Mouse (Mus musculus): ENCODE data around the gene Teddm2.
A peak's percentile ranks its signal among the peaks of the same experiment; 100 is the strongest.

Gene Teddm2

DNA sequence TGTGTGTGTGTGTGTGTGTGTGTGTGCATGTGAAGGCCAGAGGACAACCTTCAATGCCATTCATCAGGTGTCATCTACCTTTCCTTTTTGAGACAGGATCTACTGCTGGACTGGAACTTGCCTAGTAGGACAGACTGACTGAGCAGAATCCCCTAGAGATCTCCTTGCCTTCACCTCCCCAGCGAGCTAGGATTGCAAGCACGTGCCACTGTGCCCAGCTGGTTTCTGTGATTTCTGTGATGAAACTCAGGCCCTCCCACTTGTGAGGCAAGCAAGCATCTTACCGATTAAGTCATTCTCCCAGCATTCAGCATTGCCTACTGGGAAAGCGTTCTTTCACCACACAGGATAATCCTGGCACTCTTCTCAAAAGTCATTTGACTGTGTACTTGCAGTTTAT is 69.3 kb downstream of the Teddm2 start:
- DNase-seq (ENCODE audit: low read depth, low spot score): no peak

DNA sequence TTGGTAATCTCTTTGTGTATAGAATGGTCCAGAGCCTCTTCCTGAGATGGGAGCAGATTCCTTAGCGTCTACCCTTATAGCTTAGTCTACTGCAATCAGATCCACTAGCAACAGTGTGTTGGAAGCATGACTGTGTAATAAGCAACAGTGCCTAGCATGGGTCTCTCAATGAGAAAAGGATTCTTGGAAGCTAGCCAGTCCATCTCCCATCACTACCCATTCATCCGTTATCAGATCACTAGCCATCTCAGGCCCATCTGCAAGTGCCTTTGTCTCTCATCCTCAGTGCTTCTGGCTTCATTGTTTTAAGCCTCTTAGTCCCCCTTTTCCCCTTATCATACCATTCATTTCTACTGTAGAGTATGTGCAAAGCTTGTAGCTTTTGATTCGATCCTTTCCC is 79.8 kb downstream of the Teddm2 start:
- DNase-seq (ENCODE audit: low read depth, low spot score): no peak

DNA sequence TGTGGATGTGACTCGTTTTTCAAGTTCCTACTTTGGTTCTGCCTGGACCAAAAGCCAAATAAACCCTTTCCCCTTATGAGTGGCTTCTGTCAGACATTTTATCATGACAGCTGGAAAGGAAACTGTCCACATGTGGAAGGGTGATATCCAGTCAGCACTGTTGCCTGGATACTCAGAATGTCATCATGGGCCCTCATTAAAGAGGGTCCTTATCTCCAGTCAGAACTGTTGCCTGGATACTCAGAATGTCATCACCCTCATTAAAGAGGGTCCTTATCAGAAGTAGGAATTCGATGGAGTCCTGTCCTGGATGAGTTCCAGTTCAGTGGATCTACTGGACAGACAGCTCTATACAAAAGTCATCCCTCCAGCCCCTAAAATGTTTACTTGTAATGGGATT is 85.8 kb downstream of the Teddm2 start:
- DNase-seq (ENCODE audit: low read depth, low spot score): no peak

DNA sequence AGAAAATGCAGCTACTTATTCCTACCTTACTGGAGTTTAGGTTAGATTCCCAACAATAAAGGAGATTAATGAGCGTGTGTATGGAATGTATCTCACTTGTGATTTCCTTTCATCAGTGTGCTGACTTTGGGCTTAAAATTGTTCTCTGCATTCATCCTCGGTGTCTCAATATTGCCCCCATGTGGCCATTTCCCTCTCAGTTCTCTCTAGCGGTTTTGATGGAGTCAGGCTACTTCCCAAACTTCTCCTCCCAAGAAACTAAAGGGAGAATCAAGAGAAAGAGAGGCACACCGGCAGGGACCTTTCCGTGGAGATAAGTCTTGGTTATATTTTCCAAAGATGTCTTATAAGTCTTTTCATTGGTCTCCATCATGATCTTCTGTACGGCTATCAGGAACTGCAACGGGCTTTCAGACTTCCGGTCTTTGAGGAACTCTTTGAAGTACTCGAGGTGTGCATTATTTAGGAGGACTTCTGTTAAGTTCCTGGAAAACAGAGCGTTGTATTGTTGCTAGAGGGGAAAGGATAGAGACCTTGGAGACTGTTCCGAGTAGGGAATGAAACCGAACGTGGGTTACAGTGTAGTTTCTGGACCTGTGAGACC is 92.5 kb downstream of the Teddm2 start:
- DNase-seq (ENCODE audit: low read depth, low spot score): peak; percentile 2

DNA sequence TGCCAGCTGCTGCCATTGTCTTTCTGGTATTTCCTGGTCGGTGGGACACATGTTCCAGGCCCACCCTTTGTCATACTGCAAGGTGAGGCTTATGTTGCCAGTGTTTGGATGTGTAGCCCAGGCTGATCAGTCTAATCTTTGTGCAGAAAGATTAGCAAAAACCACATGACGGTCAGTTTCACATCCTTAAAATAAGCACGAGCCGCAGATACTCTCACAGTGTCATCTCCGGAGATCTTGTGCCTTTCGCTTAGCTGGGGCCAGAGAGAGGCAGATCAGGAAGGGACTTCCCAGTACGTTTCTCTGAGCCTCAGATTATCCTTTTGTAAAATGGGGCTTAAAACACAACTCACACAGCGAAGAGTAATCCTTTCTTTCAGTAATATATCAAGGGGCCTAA is 96.5 kb downstream of the Teddm2 start:
- DNase-seq (ENCODE audit: low read depth, low spot score): no peak

DNA sequence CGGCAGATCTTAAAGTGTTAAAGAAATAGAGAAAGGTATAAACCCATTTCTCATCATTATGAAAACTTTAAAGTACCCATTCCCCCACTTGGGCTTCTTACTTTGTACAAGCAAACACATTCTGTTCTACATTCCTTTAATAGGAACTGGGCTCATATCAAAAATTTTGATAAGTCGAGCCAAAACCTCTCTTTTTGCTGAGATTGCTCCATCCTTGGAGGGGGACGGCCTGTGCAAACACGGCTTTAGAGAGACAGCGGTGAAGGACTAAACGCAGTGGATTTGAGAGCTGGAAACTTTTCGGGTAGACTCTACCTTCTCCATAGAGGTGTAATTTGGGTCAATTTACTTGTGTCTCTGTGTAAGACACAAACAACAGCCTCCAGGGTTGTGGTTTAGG is 97.3 kb downstream of the Teddm2 start:
- no peak for DNase-seq (ENCODE audit: low read depth, low spot score)
